Mouse (Mus musculus) stomach, postnatal 0 days (tissue): ENCODE measurements at regions not wholly inside any gene's neighbourhood (a gene's known extent, or its start where the extent isn't known, plus 50 kb on each side); places are given as distances from the start of the nearest gene placed in this dataset.

Source experiments
- CTCF ChIP-seq: IDR thresholded peaks from 2 replicates; pipeline ENCODE4 v1.5.1; 2016; ENCODE audit warnings: antibody characterized with exemption, low read depth, mild to moderate bottlenecking, moderate library complexity
- EP300 ChIP-seq: optimal IDR thresholded peaks from 2 replicates; pipeline ENCODE3; 2016; ENCODE audit warnings: antibody characterized with exemption

DNA sequence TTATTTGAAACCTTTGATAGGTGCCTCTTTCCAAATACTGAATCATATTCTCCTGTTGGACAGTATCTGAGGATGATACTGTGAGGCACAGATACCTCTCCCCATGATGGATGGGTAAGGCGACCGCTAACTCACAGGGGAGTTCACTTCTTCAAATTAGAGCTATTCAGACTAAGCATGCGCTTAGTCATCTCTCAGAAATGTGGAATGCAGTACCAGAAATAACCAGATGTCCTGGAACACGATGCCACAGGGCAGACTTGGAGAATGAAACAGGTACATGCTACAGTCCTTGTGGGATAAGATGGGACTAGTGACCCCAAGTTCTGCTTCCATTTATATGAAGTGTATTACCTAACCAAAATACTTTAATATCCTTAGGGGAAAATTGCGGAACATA is 86.0 kb downstream of the Tbx18 start:
- TF ChIP-seq CTCF, result no peak
- TF ChIP-seq EP300, result no peak
